Mouse (Mus musculus) frontal cortex, postnatal 36 days (tissue): Measurements from ENCODE around the gene Pcsk7.

Experiments
- DNase-seq, 2 experiments: peaks; one replicate each; pipeline ENCODE4 v3.0.0; 2022; ENCODE audit warnings: low spot score in 2 of 2

Gene Pcsk7

DNA sequence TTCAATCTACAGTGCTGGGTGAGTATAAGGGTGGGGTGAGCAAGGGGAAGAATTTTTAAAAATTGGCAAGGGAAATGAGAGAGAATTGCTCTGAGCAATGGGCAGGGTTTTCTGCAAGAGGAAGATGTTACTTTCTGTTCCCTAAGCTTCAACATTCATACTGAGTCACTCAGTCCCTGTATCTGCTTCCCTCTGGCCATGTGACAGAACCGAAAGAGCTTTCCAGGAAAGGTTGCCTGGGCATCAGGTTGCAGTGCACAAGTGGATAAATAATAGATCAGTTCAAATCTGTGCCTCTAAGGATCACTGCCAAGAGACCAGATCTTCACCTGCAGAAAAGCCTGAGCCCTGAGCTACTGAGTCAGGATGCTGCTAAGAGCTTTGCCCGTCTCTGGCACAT is 55.6 kb downstream of the Pcsk7 start:
- no peak for DNase-seq

DNA sequence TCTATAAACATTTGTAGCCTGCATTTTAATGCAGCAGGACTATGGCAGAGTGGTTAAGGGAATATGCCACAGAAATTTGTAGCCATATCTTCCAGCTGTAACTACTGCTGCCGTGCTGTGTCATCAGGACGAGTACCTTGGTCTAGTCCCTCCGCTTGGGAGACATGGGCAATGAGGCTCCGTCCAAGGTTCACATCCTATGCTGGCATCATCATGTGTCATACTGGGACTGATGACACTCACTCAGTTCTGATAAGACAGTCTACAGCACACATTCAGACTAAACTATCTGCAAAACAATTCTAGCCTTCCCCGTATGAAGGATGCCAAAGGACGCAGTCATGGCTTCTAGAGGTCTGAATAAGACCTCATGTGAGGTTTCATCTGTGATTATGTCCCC is 57.3 kb downstream of the Pcsk7 start:
- DNase-seq, result no peak

DNA sequence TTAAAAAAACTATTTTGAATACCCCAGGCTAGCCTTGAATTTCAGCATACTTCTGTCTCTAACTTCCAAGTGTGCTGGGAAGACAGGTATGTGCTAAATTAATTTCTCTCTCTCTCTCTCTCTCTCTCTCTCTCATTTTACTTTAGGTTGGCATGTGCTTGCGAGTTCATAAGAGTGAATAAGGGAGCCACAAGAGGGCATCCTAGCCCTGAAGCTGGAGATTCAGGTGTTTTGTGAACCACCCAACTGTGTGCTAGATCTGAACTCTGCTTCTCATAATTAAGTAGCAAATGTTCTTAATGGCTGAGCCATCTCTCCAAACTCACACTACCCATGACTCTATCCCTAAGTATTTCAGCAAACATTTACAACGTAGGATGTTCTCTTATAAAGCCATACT is 70.6 kb downstream of the Pcsk7 start:
- DNase-seq, result no peak
